Mouse (Mus musculus) heart, postnatal 0 days (tissue): ENCODE data around the gene Galns.

Experiments
- CTCF ChIP-seq: IDR thresholded peaks from 2 replicates; pipeline ENCODE4 v1.5.1; 2016; ENCODE audit warnings: antibody characterized with exemption, control low read depth, low read depth
- EP300 ChIP-seq: IDR thresholded peaks from 2 replicates; pipeline ENCODE4 v1.6.1; 2016; ENCODE audit warnings: antibody characterized with exemption, low read depth

- no peak for TF ChIP-seq CTCF
- TF ChIP-seq EP300, result no peak
Observed at GRCm38 (mm10) chr8:122573577-122573976, 37.7 kb downstream of the Galns start.
